Mouse (Mus musculus) gastrocnemius, adult 8-10 months (tissue): ENCODE measurements around the gene Pglyrp1. TPM values are rescaled to one million over a fixed set of nuclear protein-coding genes. Genes with fewer than 3 reads are reported as not detected.
A peak's percentile ranks its signal among the peaks of the same experiment; 100 is the strongest.
"Not testable (repeated sequence)": the region's sequence is repeated elsewhere in the genome, so short reads cannot be mapped to it uniquely, and the experiment has no call there.

Experiments used
- DNase-seq, 2 experiments: peaks; one replicate each; pipeline ENCODE4 v3.0.0; 2022; ENCODE audit warnings: low spot score in 2 of 2
- total RNA-seq, 4 experiments: library from RNA; stranded (reverse); gene quantifications; 2 replicates each; pipeline ENCODE4 v1.2.4; 2022

The Pglyrp1 gene
- total RNA-seq: under 1 TPM in 2 of 4 experiments, not detected in 2; 0.39 to 0.45 TPM

- not testable (repeated sequence) for DNase-seq
Observed at GRCm38 (mm10) chr7:18871031-18871430, at the start of gene Pglyrp1. Gene Pglyrp1, plus strand, starts transcription at chr7:18871331.

DNA sequence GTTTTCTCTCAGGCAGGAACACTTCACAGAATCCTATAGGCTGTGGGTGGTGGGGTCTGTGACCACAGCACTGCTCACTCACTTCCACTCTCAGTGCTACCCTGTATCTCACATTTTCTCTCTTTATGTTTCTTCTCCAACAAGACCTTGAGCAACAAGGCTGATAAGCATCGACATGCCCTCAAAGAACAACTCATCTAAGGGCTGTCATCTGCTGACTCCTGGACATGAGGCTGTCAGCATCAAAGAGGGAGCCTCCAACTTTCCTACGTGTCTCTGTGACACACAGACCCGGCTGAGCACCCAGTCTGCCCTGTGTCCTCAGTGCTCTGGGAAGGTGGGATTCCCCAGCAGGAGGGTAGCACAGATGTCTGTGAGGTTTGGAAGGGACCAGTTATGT lies 49.6 kb upstream of the Pglyrp1 start, which contains the start of gene Psg17:
Gene Psg17 (minus strand): TSS at position 101 of the 400 bp plus-strand sequence.
- DNase-seq: no peak

DNA sequence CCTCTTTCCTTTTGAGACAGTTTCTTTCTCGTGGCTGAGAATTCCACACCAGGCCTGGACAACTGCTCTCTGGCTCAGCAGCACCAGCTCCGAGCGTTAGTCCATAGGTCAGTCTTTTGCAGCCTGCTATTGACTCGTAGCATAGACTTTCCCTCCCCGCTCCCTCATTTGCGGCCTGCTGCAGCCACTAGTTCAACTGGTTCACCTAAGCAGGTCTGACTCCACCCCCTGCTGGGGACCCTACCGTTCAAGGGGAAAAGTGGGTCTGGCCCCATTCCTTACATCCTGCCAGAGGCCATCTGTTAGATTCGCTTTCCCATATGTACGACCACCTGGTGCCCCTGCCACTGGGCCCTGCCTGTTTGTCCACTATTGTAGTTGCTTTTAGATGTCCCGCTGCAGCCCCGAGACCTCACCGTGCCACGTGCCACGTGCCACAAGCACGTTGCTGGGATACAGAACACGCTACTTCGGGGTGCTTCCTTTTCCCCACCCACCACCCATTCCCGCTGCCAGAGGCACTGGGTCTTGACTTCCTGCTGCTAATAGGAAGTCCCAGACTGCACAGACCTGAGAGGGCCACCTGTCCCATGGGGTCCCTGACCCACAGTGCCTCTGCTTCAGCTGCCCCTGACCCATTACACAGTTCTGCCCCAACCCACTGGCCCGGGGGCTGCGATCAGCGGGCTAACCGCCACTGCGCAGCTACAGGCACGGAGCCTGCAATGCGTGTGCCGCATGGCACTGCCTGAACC lies 43.2 kb upstream of the Pglyrp1 start:
- no peak for DNase-seq

GRCm38 (mm10) chr7:18828592-18828991 lies 42.5 kb upstream of the Pglyrp1 start:
- no peak for DNase-seq

- DNase-seq: no peak
Observed at GRCm38 (mm10) chr7:18829545-18829944, 41.6 kb upstream of the Pglyrp1 start.

- no peak for DNase-seq
Observed at GRCm38 (mm10) chr7:18832298-18832697, 38.8 kb upstream of the Pglyrp1 start.

GRCm38 (mm10) chr7:18839865-18840264 lies 31.3 kb upstream of the Pglyrp1 start, which contains the start of gene Mill2:
Gene Mill2, plus strand, starts transcription at chr7:18839966.
- DNase-seq: no peak

DNA sequence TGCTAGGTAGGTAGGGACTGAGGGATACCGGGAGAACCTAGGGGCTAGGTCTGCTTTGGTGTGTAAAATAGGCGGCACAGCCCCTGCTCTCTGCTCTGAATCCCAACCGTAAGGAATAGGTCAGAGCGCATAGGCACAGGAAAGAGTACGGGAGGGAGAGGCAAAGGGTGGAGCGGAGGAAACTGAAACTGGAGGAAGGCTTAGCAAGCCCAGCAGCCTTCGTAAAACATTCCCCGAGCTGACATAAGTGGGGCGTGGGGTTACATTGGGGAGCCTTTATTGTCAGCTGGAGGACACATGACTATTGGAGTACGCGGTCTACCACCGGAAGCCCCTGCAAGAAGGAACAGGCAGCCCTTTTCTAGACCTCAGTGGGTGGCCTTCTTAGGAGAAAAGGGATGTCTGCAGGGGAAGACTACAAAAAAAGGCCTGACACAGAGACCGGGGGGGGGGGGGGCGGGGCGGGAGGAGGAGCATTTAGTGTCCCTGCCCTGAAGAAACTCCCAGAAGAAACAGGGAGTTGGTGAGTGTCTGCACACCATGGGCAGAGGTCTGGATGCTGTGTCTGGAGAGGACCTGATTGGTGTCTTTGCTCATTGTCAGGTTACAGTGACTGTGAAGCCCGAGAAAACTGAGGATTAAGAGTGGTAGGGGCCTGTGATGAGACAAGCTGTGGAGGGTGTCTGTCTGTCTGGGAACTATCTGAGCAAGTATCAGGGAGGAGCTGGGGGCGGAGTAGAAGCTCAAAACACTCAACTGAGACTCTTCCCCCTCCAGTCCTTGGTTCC lies 30.6 kb upstream of the Pglyrp1 start:
- DNase-seq: peak; percentile 16 to 38

DNA sequence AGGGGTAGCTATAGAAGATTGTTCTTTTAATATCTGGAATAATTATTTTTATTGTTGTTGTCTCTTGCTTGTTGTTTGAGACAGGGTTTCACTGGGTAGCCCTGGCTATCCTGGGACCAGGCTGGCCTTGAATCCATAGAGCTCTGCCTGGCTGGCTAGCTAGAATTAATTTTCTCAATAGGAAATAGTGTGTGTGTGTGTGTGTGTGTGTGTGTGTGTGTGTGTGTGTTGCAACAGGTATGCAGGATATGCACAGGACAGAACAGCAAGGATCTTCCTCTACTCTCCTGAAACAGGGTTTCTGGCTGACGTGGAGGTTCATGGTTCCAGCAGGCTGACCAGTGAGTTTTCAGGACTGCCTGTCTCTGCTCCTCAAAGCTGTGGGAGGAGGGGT lies 30.0 kb upstream of the Pglyrp1 start:
- DNase-seq: no peak

DNA sequence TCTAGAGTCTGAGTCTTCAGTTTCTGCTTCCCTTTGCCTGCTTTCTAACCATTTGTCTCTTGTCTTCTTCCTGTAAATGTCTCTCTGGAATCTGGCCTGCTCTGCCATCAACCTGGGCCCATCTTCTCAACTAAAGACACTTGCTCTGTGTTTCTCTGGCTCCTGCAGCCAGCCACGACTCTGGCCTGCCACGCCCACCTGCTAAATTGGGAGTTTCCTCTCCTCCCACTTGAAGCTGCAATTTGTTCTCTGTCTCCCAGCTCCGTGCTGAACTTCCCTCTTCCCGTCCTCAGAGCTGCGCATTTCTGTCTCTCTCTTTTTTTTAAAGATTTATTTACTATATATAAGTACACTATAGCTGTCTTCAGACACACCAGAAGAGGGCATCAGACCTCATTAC lies 26.3 kb upstream of the Pglyrp1 start:
- no peak for DNase-seq

DNA sequence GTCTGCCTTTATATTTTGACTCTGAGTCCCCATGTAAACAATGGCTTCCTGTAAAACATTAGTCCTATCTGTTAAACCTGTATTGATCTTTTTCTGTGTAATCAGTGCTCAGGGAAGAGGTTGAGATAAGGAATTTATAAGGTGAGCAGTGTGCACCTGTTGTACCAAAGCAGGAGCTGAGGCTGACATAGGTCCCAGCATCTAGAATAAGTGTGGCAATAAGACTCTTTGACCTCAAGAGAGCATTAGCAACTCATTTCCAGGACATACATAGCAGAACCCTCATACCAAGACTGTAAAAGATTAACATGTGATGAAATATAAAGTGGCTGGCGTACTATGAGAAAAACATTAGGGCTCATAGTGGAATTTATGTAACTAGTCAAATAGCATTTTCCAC lies 22.7 kb upstream of the Pglyrp1 start:
- no peak for DNase-seq

DNA sequence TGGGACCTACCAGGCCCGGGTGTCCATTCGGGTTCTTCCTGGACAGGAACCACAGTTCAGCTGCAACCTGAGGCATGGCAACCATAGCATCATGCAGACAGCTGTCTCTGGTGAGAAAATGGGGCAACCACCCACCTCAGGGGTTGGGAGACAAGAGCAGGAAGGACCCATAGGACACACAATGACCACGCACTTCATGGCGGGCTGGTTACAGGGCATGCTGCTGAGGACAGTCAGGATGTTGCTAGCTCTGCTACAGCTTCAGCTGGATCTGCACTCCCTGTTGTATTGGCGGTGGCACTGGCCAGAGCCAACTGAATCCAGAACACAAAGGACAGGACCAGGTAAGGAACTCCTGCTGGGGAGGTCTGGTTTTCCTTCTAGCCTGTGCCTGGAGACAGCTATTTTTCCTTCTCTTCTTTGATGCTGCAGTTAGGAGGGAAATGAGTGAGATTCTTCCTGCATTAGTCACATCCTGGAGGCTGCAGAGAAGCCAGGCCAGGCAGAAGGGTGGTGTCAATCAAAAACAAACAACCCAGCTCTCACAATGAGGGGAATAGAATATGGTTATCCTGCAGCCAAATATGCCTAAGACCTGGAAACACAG lies 12.7 kb upstream of the Pglyrp1 start:
- DNase-seq: no peak

- DNase-seq: no peak
Observed at GRCm38 (mm10) chr7:18862801-18863200, 8.3 kb upstream of the Pglyrp1 start.

- no peak for DNase-seq
Observed at GRCm38 (mm10) chr7:18868491-18868890, 2.6 kb upstream of the Pglyrp1 start.

GRCm38 (mm10) chr7:18872014-18872802 lies 1.1 kb downstream of the Pglyrp1 start:
- DNase-seq: no peak

- DNase-seq: no peak
Observed at GRCm38 (mm10) chr7:18872816-18873215, 1.7 kb downstream of the Pglyrp1 start.

- DNase-seq: peak; percentile 22 to 25
Observed at GRCm38 (mm10) chr7:18873253-18873652, 2.1 kb downstream of the Pglyrp1 start.

DNA sequence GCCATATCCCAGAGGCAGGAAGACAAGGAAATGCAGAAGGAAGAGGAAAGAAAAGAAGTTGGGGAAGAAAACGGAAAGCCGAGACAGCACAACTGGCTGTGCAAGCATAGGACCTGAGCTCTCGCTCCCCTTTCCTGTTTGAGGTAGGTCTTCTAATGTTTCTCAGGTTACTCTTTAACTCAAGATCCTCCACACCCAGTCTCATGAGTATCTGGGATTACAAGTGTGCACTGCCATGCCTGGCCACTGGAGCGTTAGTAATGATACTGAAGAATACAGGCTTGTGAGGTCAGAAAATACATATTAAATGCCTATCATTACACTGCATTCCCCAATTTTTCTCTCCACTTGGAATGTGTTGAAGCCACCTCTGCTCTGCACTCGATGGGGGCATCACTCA lies 4.2 kb downstream of the Pglyrp1 start:
- DNase-seq: no peak

DNA sequence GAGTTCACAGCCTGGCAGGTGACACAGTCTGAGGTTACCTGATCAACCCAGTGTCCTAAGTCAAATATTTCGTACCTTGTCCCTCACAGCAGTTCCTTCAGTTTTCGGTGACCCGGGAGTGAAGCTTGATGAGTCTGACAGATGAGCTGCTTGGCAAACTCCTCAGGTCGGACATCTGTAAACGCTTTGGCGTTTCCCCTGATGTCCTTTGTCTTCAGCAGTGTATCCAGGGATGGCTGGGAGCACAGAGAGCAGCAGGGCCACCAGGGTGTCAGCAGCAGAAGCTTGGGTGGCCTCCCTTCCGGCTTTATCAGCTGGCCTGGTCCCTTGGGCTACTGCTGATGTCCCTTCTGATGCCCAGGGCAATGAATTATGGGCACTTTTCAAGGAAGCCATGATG lies 7.6 kb downstream of the Pglyrp1 start:
- no peak for DNase-seq

- no peak for DNase-seq
Observed at GRCm38 (mm10) chr7:18883991-18884744, 13.0 kb downstream of the Pglyrp1 start.
